Mouse (Mus musculus) small intestine, adult 2 months (tissue): ENCODE measurements around the gene Mchr1.

Experiments used
- CTCF ChIP-seq: fragments of 200-500 bp; IDR thresholded peaks from 2 replicates; pipeline ENCODE4 v1.5.1; 2012; ENCODE audit warnings: low read depth, mild to moderate bottlenecking, control low read depth, inconsistent platforms, low read length, moderate library complexity, mixed read lengths; ENCODE audit not compliant: insufficient replicate concordance, insufficient read length; ENCODE audit errors: extremely low read depth
- POLR2A ChIP-seq: fragments of 200-500 bp; IDR thresholded peaks from 2 replicates; pipeline ENCODE4 v1.6.1; 2012; ENCODE audit warnings: low read depth, mild to moderate bottlenecking, control low read depth, inconsistent platforms, low read length, moderate library complexity

- TF ChIP-seq CTCF (no peak), POLR2A (peak; percentile 30; the same call in 1 of the 2 replicates)
Measured at GRCm38 (mm10) chr15:81190630-81191178, 44.6 kb upstream of the Mchr1 start, which contains the start of gene Mrtfa.
